Mouse (Mus musculus) right cerebral cortex, postnatal 36 days (tissue): ENCODE measurements around the gene Nipal4.
A peak's percentile ranks its signal among the peaks of the same experiment; 100 is the strongest.
"Not testable (repeated sequence)": the region's sequence is repeated elsewhere in the genome, so short reads cannot be mapped to it uniquely, and the experiment has no call there.

ENCODE experiments used
- DNase-seq, 2 experiments: peaks; one replicate each; pipeline ENCODE4 v3.0.0; 2022; ENCODE audit warnings: low spot score in 2 of 2, mixed read lengths in 1 of 2

The Nipal4 gene

DNA sequence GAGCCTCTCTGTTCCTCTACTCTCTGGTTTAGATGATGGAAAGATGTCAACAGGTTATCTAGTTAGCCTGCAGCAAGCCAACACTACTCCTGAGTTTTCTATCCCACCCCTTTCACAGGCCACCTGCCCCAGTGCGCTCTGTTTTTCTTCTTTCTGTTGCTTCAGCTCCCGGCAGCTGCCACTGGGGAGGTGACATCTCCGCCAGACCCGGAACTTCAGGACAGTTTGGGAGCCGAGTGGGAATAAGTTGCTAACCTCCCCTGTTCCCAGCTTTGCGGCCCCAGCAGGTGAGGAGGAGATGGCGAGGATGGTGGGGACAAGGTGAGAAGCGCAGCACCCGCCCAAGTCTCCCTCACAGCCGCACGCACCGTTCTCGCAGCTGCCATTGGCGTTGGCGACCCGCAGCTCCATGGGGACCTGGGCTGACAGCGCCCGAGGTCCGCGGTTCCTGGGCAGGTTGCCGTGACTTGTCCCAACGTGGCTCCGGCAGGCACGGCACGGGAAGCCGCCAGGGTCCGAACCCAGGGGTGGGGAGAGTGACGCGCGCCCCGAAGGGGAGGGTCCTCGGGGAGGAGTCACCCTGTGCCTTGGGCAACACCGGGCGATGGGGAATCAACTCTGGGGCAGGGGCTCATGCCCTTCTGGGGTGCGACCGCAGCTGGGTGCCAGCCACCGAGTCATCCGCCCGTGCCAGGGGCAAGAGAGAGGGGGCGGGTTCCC is at the start of gene Nipal4:
Gene Nipal4 (minus strand): TSS at position 643 of the 720 bp plus-strand sequence.
- DNase-seq = no peak

DNA sequence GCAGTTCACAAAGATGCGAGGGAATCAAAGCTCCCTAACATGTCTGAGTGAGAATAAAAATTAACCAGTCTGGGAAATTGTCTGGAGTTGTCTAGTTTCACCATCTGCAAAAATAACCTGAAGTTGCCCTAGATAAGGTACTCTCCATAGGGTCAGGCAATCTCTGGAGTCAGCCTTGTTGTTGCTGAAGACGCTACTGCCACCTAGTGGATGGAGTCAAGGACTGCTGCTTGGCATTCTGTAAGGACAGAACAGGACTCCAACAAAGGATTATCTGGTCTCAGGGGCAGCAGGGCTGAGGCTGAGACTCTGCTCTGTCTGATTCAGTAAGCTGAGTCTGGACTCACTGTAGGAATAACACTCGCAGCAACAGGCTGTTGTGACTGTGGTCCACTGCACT is 49.0 kb upstream of the Nipal4 start:
- no peak for DNase-seq

DNA sequence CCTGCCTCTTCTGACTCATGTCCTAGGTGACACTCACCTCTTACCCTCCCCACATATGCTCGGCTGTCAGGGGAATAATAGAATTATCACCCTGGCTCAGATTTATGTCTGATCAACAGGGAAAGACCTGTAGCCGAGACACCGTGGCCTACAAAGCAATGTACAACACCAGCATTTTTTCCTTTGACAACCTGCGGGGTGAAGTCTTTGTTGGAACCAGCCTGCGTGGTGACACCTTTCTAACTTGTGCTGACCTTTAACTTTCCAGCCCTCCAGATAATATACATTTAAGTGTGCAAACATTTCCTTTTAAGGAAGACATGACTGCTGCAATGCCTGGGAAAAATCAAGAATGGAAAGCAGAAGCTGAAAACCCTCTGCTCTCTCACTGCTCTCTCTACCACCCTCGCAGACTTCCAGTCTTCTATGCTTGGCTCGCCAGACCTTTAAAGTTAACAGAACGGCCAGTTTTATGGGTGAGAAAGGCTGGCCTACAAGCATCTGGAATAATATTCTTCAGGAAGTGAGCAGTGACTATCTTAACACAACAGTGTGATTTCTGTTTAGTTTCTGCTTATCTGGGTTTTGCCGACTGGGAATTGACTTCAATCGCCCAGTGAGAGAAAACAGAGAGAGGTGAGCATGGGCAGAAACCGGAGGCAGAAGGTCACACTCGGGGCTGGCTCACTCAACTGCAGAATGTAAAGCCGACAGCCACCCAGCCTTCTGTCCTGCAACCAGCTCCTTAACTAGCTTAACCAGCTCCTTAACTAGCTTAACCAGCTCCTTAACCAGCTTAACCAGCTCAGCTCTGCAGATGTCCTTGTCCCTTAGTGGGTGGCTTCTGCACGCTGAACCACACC is 48.3 kb upstream of the Nipal4 start:
- DNase-seq = no peak

DNA sequence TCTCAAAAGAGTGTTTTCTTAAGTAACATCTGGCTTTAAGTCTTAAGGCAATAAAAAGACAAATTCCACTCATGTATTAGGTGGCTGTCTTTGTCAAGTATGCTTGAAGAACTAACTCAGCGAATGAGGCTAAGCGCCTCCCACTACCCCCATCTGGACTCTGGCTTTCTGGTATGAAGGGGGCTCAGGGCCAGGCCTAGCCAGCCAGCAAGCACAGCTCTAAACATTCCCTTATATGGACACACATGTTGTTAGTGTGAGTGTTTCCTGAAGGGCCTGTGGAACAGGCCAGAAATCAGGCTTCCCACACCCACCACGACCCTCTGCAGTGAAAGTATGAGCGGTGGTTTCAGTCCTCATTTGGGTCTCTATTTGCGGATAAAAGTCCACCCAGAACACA is 47.5 kb upstream of the Nipal4 start:
- DNase-seq = no peak

DNA sequence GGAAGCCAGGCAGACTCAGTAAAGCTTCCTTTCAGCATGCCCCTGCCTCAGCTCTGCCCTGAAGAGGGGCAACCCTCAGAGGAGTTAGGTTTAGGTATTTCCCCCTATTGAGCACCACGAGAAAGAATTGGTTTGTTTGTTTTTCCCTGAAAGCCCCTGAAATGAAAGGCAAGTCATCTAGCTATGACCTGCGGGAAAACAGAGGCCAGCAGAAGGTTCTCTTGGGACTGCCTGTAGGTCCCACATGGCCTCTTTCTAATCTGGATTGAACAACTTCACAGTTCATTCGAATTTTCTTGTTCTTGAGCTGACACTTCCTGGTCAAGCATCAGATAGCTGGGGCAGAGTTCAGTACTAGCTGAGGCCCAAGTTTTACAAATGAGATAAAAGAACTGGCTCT is 45.5 kb upstream of the Nipal4 start:
- no peak for DNase-seq

DNA sequence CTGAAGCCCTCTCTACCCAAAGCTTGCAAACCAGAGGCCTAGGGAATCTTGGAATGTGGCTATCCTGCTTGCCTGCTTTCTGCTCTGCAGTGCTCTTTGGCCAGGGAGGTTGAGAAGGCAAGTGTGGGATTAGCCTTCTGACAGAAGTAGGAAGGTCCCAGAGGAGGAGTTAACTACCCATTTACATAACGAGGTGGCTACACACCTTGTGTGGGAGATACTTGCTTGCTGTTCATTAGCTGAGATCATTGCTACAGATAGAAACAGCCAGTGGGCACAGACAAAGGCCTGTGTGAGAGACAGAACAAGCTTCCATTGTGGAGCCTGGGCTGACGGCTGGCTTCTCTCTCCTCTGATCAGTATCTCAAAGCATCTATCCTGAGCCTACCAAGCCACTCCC is 43.6 kb upstream of the Nipal4 start:
- DNase-seq = no peak

DNA sequence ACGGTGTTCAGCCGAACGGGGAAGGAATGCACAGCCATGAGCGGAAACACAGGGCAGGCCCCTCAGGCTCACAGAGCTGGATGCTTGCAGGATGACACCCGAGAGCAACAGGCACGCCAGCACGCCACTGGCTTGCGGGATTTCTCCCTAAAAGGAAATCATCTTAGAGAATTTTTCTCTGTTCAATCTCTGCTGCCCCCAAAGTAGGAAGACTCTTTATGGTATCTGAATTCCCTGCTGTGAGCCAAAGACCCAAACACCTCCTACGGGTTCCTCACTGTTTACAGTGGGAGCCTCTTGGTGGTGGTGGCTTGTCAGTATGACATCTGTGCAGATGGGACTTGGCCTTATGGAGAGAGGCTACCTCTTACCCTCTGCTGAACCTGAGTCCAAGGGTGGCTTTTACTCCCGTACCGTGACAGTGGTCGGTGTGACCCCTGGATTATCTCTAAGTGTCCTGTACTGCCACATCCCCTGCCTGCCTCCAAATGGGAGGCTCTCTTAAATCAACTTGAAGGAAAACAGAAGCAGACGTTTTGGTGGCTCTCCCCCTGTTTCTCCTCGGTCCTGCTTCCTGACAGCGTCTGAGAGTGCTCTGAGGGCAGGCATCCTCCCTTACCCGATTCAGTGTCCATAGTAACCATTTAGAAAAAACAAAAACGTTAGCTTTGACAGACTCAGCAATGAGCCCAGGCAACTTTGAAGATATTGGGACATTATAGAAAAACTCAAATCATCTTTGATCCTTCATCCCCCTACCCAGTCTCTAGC is 39.5 kb upstream of the Nipal4 start:
- DNase-seq = no peak

DNA sequence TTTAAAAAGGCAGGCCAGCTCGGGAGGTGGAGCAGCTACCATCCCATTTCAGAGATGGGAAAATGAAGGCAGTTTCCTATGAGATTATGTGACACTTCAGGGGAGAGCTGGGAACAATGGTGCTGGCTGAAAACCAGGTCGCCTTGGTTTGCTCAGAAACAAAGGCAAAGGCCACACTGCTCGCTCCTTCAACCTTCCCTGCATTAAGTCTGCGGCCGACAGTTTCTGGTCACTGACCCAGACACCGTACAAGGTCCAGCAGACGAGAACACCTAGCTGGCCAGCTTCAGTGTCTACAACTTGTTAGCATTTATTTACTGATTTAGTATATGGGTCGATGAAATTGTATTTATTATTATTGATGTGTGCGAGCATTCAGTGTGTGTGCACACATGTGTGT is 38.5 kb upstream of the Nipal4 start:
- no peak for DNase-seq

DNA sequence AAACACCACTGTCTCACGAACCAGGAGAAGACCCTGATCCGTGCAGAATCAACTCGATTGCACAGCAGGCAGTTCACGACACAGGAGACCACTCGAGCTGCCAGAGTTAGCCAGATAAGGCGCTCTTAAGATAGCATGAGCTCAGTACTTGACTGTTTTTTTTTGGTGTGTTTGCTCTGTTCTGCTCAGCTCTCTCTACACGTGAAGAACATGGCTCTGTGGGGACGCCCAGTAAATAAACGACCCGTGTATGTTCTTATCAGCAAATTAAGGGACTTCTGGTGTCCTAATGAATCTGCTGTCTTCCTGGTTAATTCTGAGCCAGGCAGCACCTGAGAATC is 36.2 kb upstream of the Nipal4 start:
- DNase-seq = no peak

DNA sequence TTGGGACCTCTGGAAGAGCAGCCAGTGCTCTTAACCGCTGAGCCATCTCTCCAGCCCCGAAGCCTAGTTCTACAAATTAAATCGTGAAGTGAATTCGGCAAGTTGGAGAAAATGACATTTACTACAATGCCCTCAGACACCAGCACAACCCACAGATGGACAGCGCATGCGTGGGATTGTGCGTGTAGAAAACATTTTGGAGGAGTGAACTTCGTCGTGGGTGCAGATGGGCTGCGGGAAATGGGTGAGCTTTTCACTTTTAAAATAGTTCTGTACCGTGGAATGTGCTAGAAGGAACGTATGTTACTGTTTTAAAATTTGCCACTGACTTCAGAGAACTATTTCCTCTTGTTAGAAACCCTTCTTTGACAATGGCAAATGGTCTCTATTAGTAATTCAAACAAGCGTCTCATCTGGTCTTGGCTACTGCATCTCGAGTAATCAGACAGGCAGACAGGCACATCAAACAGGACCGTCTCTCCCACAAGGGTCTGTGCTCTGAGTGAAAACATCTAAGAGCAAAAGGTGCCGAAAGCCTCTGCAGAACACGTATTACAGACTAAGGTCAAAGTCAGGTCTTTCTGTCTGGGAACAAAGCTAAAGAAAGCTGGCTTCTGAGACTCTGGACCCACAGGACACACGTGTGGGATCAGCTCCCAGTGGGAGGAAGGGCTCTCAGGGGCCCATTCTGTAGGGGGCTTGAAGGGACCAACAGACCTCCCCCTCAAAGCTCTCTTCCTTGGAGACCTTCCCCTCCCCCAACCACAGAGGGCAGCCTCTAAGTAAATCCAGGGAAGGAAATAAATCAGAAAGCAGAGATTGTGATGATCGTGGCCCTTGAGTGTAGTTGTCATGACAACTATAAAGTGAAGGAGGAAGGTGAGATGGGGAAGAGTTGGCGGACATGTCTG is 35.6 kb upstream of the Nipal4 start:
- peak; percentile 68 to 72 for DNase-seq

DNA sequence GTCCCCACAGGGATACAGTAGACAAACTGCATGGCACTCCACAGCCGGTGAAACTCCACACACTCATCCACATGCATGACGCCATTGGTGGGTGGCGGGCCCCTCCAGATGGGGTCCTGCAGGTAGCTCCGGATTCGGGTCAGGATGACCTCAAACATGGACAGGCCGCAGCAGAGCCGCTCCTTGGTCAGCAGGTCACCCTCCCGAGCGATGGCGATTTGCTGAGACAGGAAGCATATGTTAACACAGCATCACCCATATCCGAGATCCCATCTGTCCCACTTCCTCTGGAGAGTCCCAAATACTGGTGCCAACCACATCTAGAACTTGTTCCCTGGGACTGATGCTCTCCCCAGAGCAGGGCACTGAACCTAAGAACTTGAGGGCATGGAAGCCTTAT is 34.4 kb upstream of the Nipal4 start:
- no peak for DNase-seq

DNA sequence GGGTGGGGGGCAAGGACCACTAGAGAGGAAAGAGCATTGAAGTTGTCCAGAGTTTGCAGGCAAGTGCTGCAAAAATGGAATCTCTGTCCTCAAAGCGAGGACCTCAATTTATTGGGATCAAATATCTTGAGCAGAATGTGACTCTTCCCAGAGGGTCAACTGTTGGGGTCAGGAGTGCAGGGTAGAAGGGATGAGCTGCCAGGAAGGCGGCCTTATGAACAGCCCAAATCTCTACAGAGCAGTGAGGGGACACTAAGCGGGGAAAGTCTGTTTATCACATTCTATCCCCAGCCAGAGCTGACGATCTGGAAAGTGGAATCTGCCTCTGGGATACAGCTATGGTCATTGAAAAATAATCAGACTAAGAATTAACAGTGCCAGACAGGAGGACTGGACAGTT is 27.9 kb upstream of the Nipal4 start:
- DNase-seq = no peak

DNA sequence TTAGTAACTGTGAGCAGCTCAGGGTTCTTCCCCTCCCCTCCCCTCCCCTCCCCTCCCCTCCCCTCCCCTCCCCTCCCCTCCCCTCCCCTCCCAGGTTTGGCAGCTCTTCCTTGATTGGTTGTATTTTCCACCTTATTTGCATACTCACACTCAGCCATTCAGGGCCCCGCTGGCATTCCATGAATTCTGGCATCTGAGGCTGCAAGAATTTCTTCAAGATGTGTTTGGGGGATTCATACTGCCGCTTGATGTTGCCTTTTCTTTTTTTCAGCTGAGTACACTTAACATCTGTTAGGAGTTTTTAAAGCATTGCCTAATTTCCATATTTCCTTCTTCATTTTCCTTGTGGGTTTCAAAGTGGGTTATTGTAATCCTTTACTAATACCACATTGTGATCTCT is 22.0 kb upstream of the Nipal4 start:
- no peak for DNase-seq

DNA sequence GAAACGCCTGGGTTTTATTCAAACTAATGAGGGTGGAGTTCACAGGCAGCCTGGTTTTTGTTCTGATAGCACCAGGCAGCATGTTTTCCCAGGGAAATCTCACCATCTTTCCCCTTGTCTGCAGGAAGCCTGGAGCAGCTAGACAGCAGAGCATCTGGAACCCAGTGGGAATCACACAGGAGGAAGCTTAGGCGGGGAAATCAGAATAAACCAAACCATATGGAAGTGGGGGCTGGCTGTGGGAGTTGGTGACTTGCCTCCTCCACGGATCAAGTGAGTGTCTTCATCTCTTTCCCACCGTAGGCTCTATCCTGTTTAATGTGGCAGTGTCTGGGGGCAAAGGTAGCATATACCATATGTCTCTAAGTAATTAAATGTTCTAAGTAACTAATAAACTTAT is 19.2 kb upstream of the Nipal4 start:
- DNase-seq = peak in 1 of 2 experiments; percentile 41

DNA sequence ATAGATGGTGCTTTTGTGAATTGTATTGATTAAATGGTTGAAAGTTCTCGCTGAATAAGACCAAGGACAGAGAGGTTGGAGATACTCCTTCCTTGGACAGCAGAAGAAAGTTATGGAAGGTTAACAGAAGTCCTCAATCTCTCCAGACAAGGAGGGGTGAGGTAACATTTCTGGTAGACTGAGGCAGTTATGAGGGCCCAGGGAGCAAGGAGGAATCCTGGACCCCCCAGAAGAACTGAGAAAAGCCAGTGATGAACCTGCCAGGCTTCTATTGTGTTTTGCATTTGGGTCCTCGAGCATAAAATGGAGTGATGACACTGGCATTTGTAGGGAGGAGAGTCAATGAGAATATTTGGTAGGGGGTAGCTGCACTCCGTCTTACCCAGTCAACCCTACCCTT is 18.6 kb upstream of the Nipal4 start:
- DNase-seq = no peak

DNA sequence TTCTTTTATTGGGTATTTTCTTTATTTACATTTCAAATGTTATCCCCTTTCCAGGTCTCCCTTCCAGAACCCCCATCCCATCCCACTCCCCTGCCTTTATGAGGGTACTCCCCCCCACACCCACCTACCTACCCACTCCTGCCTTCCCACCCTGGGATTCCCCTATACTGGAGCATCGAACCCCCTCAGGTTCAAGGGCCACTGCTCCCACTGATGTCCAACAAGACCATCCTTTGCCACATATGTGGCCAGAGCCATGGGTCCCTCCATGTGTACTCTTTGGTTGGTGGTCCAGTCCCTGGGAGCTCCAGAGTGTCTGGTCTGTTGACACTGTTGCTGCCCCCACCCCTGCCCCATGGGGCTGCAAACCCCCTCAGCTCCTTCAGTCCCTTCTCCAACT is 15.7 kb upstream of the Nipal4 start:
- DNase-seq = not testable (repeated sequence)

DNA sequence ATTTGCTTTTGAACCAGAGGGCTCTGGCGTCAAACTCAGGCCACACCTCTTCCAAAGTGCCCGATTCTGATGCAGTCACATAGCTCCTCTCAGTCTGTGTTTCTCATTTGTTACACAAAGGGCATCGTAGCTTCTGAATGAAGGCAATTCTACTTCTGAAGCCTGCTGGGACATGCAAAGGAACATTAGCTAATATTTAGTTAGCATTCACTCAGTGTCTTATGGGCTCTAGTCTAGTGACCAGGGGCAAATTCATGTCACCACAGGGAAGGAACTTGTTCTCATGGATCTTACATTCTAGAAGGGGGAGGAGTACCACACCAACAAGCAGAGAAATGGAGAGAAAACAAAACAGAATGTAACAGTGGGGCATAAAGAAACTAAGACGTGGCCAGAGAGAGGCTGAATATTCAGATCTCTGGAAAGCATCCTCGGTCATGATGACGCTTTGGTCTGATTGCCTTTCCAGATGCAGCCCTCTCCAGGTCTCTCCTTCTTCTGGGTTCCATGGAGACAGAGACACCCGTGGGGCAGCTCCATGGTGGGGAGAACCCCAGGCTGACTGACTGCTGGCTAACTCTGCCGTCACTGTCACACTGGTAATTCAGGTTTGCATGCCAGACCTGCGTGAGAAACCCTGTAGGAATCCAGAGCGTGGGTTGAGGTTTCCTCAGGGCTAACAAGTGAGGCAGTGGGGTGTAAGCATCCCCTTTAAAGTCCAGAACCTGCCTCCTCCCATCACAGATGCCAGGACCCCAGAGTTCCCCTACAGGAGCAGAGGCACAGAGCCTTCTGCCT is 11.1 kb upstream of the Nipal4 start:
- no peak for DNase-seq

DNA sequence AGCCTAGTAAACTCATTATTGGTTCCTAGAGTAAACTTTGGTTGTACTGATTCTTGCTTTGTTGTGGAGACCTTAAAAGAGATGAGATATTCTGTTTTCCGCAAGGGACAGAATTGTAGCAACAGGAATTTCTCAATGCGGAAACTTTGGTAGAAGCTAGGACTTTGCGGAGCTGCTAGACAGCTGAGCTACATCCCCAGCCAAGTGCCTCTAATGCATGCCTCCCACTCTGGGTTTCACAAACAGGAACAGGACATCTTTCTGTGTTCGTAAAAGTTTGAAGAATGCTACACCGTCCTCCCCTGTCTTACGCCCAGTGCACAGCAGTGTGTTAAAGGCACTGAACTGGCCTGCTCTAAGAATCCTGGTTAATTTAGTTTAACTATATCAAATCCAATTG is 9.8 kb upstream of the Nipal4 start:
- no peak for DNase-seq

DNA sequence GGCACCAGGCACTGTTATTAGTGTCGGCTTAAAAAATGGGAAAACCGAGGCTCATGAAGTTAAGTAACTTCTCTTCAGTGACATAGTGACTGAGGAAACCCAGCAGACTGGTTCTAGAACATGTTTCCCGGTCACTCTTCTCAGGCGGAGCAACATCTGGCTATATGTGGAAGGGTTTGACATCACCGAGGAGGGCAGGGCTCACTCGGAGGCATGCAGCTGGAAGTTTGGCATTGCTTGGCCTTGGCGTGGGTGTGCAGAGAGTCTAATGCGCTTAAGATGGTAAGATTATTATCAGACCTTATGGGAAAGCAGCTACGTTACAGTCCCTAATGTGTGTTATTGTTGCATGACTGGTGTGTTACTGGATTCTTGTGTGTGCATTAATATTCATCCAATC is 5.8 kb upstream of the Nipal4 start:
- DNase-seq = no peak

DNA sequence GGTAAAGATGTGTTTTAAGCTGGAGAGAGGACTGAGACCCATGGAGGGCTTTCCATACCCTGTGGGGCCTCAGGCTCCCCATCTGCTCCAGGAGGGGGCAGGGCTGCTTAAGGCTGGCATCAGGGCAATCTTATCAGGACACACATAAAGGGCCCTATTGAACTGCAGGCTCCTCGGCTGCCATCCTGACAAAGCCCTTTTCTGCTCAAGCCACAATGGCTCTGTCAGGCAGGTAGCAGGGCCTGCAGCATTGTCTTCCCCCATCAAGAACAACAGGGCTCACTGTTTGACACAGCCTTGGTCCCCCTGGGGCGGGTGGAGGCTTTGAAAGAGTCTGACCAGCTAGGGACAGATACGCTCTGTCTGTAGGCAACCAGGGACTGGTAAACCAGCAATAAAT is 3.6 kb upstream of the Nipal4 start:
- no peak for DNase-seq

DNA sequence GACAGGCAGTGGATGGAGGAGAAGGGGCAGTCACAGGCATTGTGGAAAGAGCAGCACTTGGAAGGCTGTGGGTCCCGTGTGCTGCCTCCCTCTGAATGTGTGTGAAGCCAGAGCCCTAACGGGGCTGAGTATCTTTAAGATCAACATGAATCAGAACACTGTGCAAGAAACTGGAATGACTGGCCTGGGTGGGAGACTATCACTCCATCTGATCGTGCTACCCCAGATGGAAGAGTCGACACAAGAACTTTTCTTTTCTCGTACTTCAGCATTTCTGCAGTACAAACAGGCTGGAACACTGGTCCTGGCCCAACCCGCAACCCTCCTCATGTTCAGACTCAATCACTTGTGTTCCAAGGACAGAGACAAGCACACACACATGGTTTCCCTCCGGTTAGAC is 2.2 kb upstream of the Nipal4 start:
- no peak for DNase-seq
